Mouse (Mus musculus): ENCODE results near the gene Mcf2l.

DNA sequence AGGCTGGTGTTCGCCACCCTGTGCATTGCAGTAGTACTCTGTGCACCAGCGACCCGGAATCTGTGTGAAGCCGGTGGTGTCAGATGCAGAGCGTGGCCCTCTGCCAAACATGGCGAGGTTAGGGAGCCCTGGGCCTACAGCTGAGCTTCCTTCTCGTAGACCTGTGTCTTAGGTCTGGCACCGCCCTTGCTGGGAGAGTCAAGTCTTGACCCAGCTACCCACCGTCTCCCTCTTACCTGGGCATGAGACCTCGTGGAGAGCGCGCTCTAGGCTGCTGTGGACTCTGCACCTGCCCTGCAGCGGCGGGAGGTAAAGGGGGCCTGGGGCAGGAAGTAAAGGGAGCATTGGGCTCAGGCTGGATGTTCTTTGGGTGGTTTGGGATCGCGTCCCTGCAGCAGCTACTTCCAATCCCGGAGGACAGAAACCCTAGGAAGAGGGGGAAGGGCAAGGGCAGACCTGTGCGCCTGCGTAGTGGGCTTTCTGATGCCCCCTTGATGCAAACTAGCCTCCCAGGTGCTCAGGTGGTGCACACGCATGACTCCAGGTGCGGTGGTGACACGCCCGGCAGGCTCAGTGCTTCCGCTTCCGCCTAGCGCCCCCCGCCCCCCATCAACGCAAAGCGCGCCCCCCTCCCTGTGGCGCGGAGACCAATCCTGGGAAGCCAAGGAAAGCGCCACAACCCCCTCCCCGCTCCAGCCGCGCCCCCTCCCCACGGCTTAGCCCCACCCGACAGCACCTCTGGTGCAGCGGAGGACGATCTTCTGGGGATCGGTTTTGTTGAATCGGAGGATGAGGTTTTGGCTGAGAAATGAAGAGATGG is 41.8 kb downstream of the Mcf2l start:
- TF ChIP-seq CTCF (IDR thresholded peaks at IDR 0.05; ENCODE audit: low read depth), result no peak
- no peak for TF ChIP-seq EP300 (IDR thresholded peaks at IDR 0.05; ENCODE audit: low read depth)

Measured in heart, postnatal 0 days (tissue).